Mouse (Mus musculus) embryonic facial prominence, embryonic 10.5 days (tissue): ENCODE measurements at regions not wholly inside any gene's neighbourhood (a gene's known extent, or its start where the extent isn't known, plus 50 kb on each side); places are given as distances from the start of the nearest gene placed in this dataset.

Experiments used
- DNase-seq: peaks from one replicate; pipeline ENCODE4 v3.0.0-alpha.2; 2017; ENCODE audit warnings: low spot score
- H3K27ac ChIP-seq: fragments of 300-500 bp; sonication (generic); replicated peaks from 2 replicates; pipeline ENCODE4 v1.5.1; 2016; ENCODE audit warnings: mild to moderate bottlenecking
- H3K27me3 ChIP-seq: fragments of 300-500 bp; sonication (generic); replicated peaks from 2 replicates; pipeline ENCODE4 v1.6.1; 2016; ENCODE audit warnings: low read depth, mild to moderate bottlenecking; ENCODE audit not compliant: poor library complexity, severe bottlenecking
- H3K36me3 ChIP-seq: fragments of 300-500 bp; sonication (generic); replicated peaks from 2 replicates; pipeline ENCODE4 v1.6.1; 2016; ENCODE audit warnings: mild to moderate bottlenecking, moderate library complexity
- H3K4me1 ChIP-seq: fragments of 300-500 bp; sonication (generic); 2 replicates; pipeline ENCODE4 v1.6.1; 2016
- H3K4me3 ChIP-seq: fragments of 300-500 bp; sonication (generic); 2 replicates; pipeline ENCODE4 v1.5.1; 2016; ENCODE audit warnings: mild to moderate bottlenecking, moderate library complexity
- H3K9me3 ChIP-seq: fragments of 300-500 bp; sonication (generic); 2 replicates; pipeline ENCODE4 v1.6.1; 2016; ENCODE audit warnings: mild to moderate bottlenecking
- WGBS: fragments of 180-500 bp; shearing (Covaris S2); methylation state at CpG from one replicate; pipeline ENCODE4 v1.1.7; 2016; 5-methylcytosine and 5-hydroxymethylcytosine counted together

GRCm38 (mm10) chr16:30743566-30743965 is 144.0 kb downstream of the Fam43a start:
- peaks cover 77% of the 10 kb centered on the region for H3K4me1 ChIP-seq
- H3K27me3 ChIP-seq, result 0 out of 2 replicates have a peak, but pooled peaks cover 7% of the 10 kb centered on the region
- peak overlapping the region; percentile 65 for H3K27ac ChIP-seq
- 51% methylated on average over 4 of the region's 4 CpGs for WGBS
- H3K4me3 ChIP-seq, result no peak overlapping the region
- H3K36me3 ChIP-seq, result no peaks in the 10 kb centered on the region
- H3K9me3 ChIP-seq, result no peaks in the 10 kb centered on the region
- DNase-seq, result no peak

GRCm38 (mm10) chr16:30744237-30744636 is 144.7 kb downstream of the Fam43a start:
- no peak overlapping the region for H3K4me3 ChIP-seq
- H3K27me3 ChIP-seq, result 0 out of 2 replicates have a peak, but pooled peaks cover 7% of the 10 kb centered on the region
- H3K9me3 ChIP-seq, result no peaks in the 10 kb centered on the region
- peak overlapping the region; percentile 65 for H3K27ac ChIP-seq
- DNase-seq, result no peak
- H3K36me3 ChIP-seq, result no peaks in the 10 kb centered on the region
- peaks cover 71% of the 10 kb centered on the region for H3K4me1 ChIP-seq
- 52% methylated on average over 7 of the region's 7 CpGs for WGBS

GRCm38 (mm10) chr16:30745598-30746181 is 146.2 kb downstream of the Fam43a start:
- WGBS, result 17% methylated on average over 11 of the region's 11 CpGs
- Histone ChIP-seq H3K4me3 (no peak overlapping the region), H3K36me3 (no peaks in the 10 kb centered on the region), H3K9me3 (no peaks in the 10 kb centered on the region), H3K27ac (peak overlapping the region; percentile 84), H3K27me3 (peaks cover 7% of the 10 kb centered on the region; the same call in 1 of the 2 replicates), H3K4me1 (peaks cover 63% of the 10 kb centered on the region)
- DNase-seq, result peak; percentile 64

- Histone ChIP-seq H3K27ac (peak overlapping the region; percentile 84), H3K27me3 (peaks cover 7% of the 10 kb centered on the region; the same call in 1 of the 2 replicates), H3K36me3 (no peaks in the 10 kb centered on the region), H3K9me3 (no peaks in the 10 kb centered on the region), H3K4me3 (no peak overlapping the region), H3K4me1 (peaks cover 62% of the 10 kb centered on the region)
- WGBS, result 42% methylated on average over 8 of the region's 8 CpGs
- DNase-seq, result peak; percentile 36
Measured at GRCm38 (mm10) chr16:30746211-30746610, 146.7 kb downstream of the Fam43a start.

GRCm38 (mm10) chr16:30749841-30750240 is 150.3 kb downstream of the Fam43a start:
- peaks cover 43% of the 10 kb centered on the region for H3K4me1 ChIP-seq
- peaks cover 7% of the 10 kb centered on the region; the same call in 1 of the 2 replicates for H3K27me3 ChIP-seq
- H3K9me3 ChIP-seq, result no peaks in the 10 kb centered on the region
- DNase-seq, result no peak
- WGBS, result 81% methylated on average over 3 of the region's 3 CpGs
- H3K27ac ChIP-seq, result no peak overlapping the region
- no peaks in the 10 kb centered on the region for H3K36me3 ChIP-seq
- H3K4me3 ChIP-seq, result no peak overlapping the region

- Histone ChIP-seq H3K4me1 (peaks cover 20% of the 10 kb centered on the region), H3K4me3 (no peak overlapping the region), H3K9me3 (no peaks in the 10 kb centered on the region), H3K36me3 (no peaks in the 10 kb centered on the region), H3K27ac (no peak overlapping the region), H3K27me3 (no peaks in the 10 kb centered on the region)
- no peak for DNase-seq
- WGBS, result 92% methylated on average over 2 of the region's 2 CpGs
Measured at GRCm38 (mm10) chr16:30755771-30756170, 156.2 kb downstream of the Fam43a start.

GRCm38 (mm10) chr16:30756678-30757077 is 157.2 kb downstream of the Fam43a start:
- Histone ChIP-seq H3K9me3 (no peaks in the 10 kb centered on the region), H3K4me1 (peaks cover 27% of the 10 kb centered on the region), H3K27me3 (no peaks in the 10 kb centered on the region), H3K27ac (no peak overlapping the region), H3K4me3 (no peak overlapping the region), H3K36me3 (no peaks in the 10 kb centered on the region)
- 90% methylated on average over 5 of the region's 5 CpGs for WGBS
- no peak for DNase-seq

GRCm38 (mm10) chr16:30757556-30757955 is 158.0 kb downstream of the Fam43a start:
- Histone ChIP-seq H3K4me1 (peaks cover 30% of the 10 kb centered on the region), H3K27ac (no peak overlapping the region), H3K27me3 (no peaks in the 10 kb centered on the region), H3K4me3 (no peak overlapping the region), H3K36me3 (no peaks in the 10 kb centered on the region), H3K9me3 (no peaks in the 10 kb centered on the region)
- WGBS, result 89% methylated on average over 3 of the region's 3 CpGs
- DNase-seq, result no peak

GRCm38 (mm10) chr16:30758041-30758440 is 158.5 kb downstream of the Fam43a start:
- Histone ChIP-seq H3K36me3 (no peaks in the 10 kb centered on the region), H3K27ac (no peak overlapping the region), H3K27me3 (no peaks in the 10 kb centered on the region), H3K4me1 (peaks cover 34% of the 10 kb centered on the region), H3K4me3 (no peak overlapping the region), H3K9me3 (no peaks in the 10 kb centered on the region)
- 82% methylated on average over 6 of the region's 6 CpGs for WGBS
- no peak for DNase-seq

GRCm38 (mm10) chr16:30759503-30759902 is 160.0 kb downstream of the Fam43a start:
- H3K36me3 ChIP-seq, result no peaks in the 10 kb centered on the region
- WGBS, result 77% methylated on average over 8 of the region's 8 CpGs
- DNase-seq, result no peak

GRCm38 (mm10) chr16:30761201-30761710 is 161.7 kb downstream of the Fam43a start:
- no peak for DNase-seq
- no peak overlapping the region for H3K4me3 ChIP-seq
- H3K27ac ChIP-seq, result no peak overlapping the region
- H3K9me3 ChIP-seq, result no peaks in the 10 kb centered on the region
- WGBS, result 71% methylated on average over 8 of the region's 8 CpGs
- no peaks in the 10 kb centered on the region for H3K36me3 ChIP-seq
- no peaks in the 10 kb centered on the region for H3K27me3 ChIP-seq
- H3K4me1 ChIP-seq, result peaks cover 45% of the 10 kb centered on the region

More at GRCm38 (mm10) chr16:30759503-30759902, 160.0 kb downstream of the Fam43a start:
- Histone ChIP-seq H3K27ac (no peak overlapping the region), H3K4me1 (peaks cover 41% of the 10 kb centered on the region), H3K9me3 (no peaks in the 10 kb centered on the region), H3K27me3 (no peaks in the 10 kb centered on the region), H3K4me3 (no peak overlapping the region)

GRCm38 (mm10) chr16:30762898-30763595 is 163.5 kb downstream of the Fam43a start:
- Histone ChIP-seq H3K36me3 (no peaks in the 10 kb centered on the region), H3K27ac (0 out of 2 replicates have a peak overlapping the region, but pooled peaks have one; percentile 8), H3K27me3 (no peaks in the 10 kb centered on the region), H3K4me3 (no peak overlapping the region), H3K4me1 (peaks cover 41% of the 10 kb centered on the region), H3K9me3 (no peaks in the 10 kb centered on the region)
- 81% methylated on average over 14 of the region's 14 CpGs for WGBS
- no peak for DNase-seq

- WGBS, result 86% methylated on average over 4 of the region's 4 CpGs
- no peaks in the 10 kb centered on the region for H3K27me3 ChIP-seq
- peaks cover 46% of the 10 kb centered on the region for H3K4me1 ChIP-seq
- no peaks in the 10 kb centered on the region for H3K36me3 ChIP-seq
- H3K4me3 ChIP-seq, result no peak overlapping the region
- no peak overlapping the region for H3K27ac ChIP-seq
- H3K9me3 ChIP-seq, result no peaks in the 10 kb centered on the region
- no peak for DNase-seq
Measured at GRCm38 (mm10) chr16:30765591-30765990, 166.1 kb downstream of the Fam43a start.
